Mouse (Mus musculus) liver, embryonic 14.5 days (tissue): ENCODE data around the gene Gm17581. TPM values are rescaled to one million over a fixed set of nuclear protein-coding genes. Genes with fewer than 3 reads are reported as not detected.

Source experiments
- ATAC-seq: fragments of 200-750 bp; cut with Nextera tagmentation; 2 replicates; pipeline ENCODE4 v1.8.0; 2017; ENCODE audit warnings: moderate number of reproducible peaks, mild to moderate bottlenecking, moderate library complexity; ENCODE audit not compliant: insufficient read depth
- DNase-seq, 3 experiments: peaks; one replicate each; pipeline ENCODE4 v3.0.0-alpha.2; 2012 to 2013; ENCODE audit warnings: low read depth in 3 of 3, low spot score in 3 of 3
- H3K27ac ChIP-seq: fragments of 300-500 bp; sonication (generic); 2 replicates; pipeline ENCODE4 v1.5.1; 2014; ENCODE audit warnings: moderate library complexity, mild to moderate bottlenecking, control low read depth, inconsistent platforms
- H3K27me3 ChIP-seq: fragments of 300-500 bp; sonication (generic); 2 replicates; pipeline ENCODE4 v1.6.1; 2014; ENCODE audit warnings: mild to moderate bottlenecking, low read length, moderate library complexity; ENCODE audit not compliant: control insufficient read depth, insufficient read depth
- H3K36me3 ChIP-seq: fragments of 300-500 bp; sonication (generic); replicated peaks from 2 replicates; pipeline ENCODE4 v1.6.1; 2014; ENCODE audit warnings: low read depth; ENCODE audit not compliant: control insufficient read depth, insufficient read depth
- H3K4me1 ChIP-seq, 2 experiments: fragments of 200-500 bp in 1 of 2; fragments of 300-500 bp in 1 of 2; sonication (generic) in 1 of 2; replicated peaks; 2 replicates each; pipeline ENCODE4 v1.6.1; 2012 to 2014; ENCODE audit warnings: antibody characterized with exemption in 1 of 2, inconsistent platforms in 1 of 2, low read length in 1 of 2; ENCODE audit not compliant: control insufficient read depth in 2 of 2, insufficient read depth in 2 of 2
- H3K4me2 ChIP-seq: fragments of 300-500 bp; sonication (generic); 2 replicates; pipeline ENCODE4 v1.6.1; 2014; ENCODE audit warnings: low read depth, mild to moderate bottlenecking, control low read depth, moderate library complexity
- H3K4me3 ChIP-seq, 2 experiments: fragments of 200-500 bp in 1 of 2; fragments of 300-500 bp in 1 of 2; sonication (generic) in 1 of 2; 2 replicates each; pipeline ENCODE4 v1.5.1; 2012 to 2014; ENCODE audit warnings: low read depth in 2 of 2, low read length in 2 of 2, mild to moderate bottlenecking in 2 of 2, control low read depth in 1 of 2, inconsistent platforms in 1 of 2, moderate library complexity in 1 of 2; ENCODE audit not compliant: insufficient read depth in 1 of 2
- H3K9ac ChIP-seq: fragments of 300-500 bp; sonication (generic); replicated peaks from 2 replicates; pipeline ENCODE4 v1.6.1; 2014; ENCODE audit warnings: mild to moderate bottlenecking, control low read depth, moderate library complexity
- H3K9me3 ChIP-seq: fragments of 300-500 bp; sonication (generic); 2 replicates; pipeline ENCODE4 v1.6.1; 2016; ENCODE audit warnings: low read length, mixed read lengths; ENCODE audit not compliant: control insufficient read depth
- CTCF ChIP-seq: IDR thresholded peaks from 2 replicates; pipeline ENCODE4 v1.5.1; 2016; ENCODE audit warnings: antibody characterized with exemption, low read depth, control low read depth
- EP300 ChIP-seq: IDR thresholded peaks from 2 replicates; pipeline ENCODE4 v1.6.1; 2016; ENCODE audit warnings: antibody characterized with exemption, low read depth
- WGBS: fragments of 180-500 bp; shearing (Covaris S2); extraction: QIAGEN DNeasy Blood & Tissue Kit; methylation state at CpG from one replicate; pipeline ENCODE4 v1.1.7; 2014; ENCODE audit not compliant: insufficient replicate concordance; 5-methylcytosine and 5-hydroxymethylcytosine counted together
- polyA plus RNA-seq, 2 experiments: library from polyadenylated mRNA; depleted of rRNA in 1 of 2; stranded (reverse) in 1 of 2; unstranded in 1 of 2; fragments of >200 nt; fragmentation: Nextera tagmentation in 1 of 2; extraction: Ambion mirVana in 1 of 2; gene quantifications; 2 replicates each; pipeline versions ENCODE4 v1.2.1 to v1.2.3; 2012 to 2014

Gene Gm17581
- polyA plus RNA-seq, 2 experiments = not detected

DNA sequence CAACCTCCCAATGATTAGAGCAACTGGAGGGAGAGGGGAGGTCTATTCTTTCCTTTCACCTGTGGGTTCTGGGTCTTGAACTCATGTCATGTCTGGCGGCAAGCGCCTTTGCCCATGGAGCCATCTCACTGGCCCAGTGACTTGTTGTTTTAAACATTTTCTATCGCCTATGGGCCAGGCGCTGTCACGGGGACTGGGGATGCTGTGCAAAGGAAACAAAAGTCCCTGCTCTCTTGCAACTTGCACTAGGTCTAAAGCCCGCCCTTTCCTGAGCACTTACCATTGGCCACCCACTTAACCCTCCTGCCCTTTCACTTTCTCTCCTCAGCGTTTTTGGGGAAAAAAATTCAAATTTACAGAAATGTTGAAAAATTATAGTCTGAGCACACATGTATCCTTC, 38.8 kb downstream of the Gm17581 start:
- TF ChIP-seq EP300 = no peak
- no peak for TF ChIP-seq CTCF
- Histone ChIP-seq H3K4me1 (no peaks in the 10 kb centered on the region), H3K9ac (no peak overlapping the region), H3K4me2 (no peak overlapping the region), H3K27me3 (no peaks in the 10 kb centered on the region), H3K27ac (no peak overlapping the region), H3K9me3 (no peaks in the 10 kb centered on the region), H3K36me3 (no peaks in the 10 kb centered on the region), H3K4me3 (no peak overlapping the region)
- ATAC-seq (no peak), DNase-seq (no peak)
- WGBS = 54% methylated on average over 7 of the region's 7 CpGs

- no peaks in the 10 kb centered on the region for H3K9me3 ChIP-seq
- H3K27me3 ChIP-seq = no peaks in the 10 kb centered on the region
- no peak for TF ChIP-seq EP300
- peak; percentile 97 for TF ChIP-seq CTCF
- no peak for ATAC-seq
- no peak overlapping the region for H3K27ac ChIP-seq
- H3K4me2 ChIP-seq = no peak overlapping the region
- 10% methylated on average over 7 of the region's 7 CpGs for WGBS
- no peak overlapping the region for H3K4me3 ChIP-seq
- peak; percentile 68 to 71 (median 70) for DNase-seq
- peaks cover 0 to 3% of the 10 kb centered on the region in 2 experiments; a peak in 3 of 4 replicates for H3K4me1 ChIP-seq
- H3K36me3 ChIP-seq = no peaks in the 10 kb centered on the region
- no peak overlapping the region for H3K9ac ChIP-seq
Observed at GRCm38 (mm10) chr2:155696091-155696558, 39.5 kb downstream of the Gm17581 start.

DNA sequence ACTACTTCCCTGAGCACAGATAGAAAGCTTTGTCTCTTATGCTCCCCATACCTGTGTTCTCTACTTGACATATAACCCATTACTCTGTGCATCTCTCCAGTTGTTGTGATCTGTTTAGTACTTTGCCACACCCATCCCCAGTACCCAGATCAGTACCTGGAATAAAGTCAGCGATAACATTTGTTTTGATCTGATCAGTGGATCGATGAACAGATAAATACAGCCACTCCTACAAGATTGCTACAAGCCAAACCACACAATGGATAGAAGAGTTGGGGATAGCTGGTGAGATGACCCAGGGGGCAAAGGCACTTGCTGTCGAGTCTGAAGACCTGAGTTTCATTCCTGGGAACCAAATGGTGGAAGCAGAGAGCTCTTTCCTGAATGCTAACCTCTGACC, 40.4 kb downstream of the Gm17581 start:
- Histone ChIP-seq H3K4me3 (no peak overlapping the region), H3K4me1 (peaks cover 5 to 7% of the 10 kb centered on the region in 2 experiments), H3K4me2 (no peak overlapping the region), H3K9me3 (no peaks in the 10 kb centered on the region), H3K27me3 (no peaks in the 10 kb centered on the region), H3K9ac (no peak overlapping the region), H3K36me3 (no peaks in the 10 kb centered on the region), H3K27ac (no peak overlapping the region)
- 62% methylated on average over 3 of the region's 3 CpGs for WGBS
- no peak for TF ChIP-seq EP300
- no peak for TF ChIP-seq CTCF
- DNase-seq (no peak), ATAC-seq (no peak)

GRCm38 (mm10) chr2:155694564-155694963, 41.1 kb downstream of the Gm17581 start:
- Histone ChIP-seq H3K9ac (no peak overlapping the region), H3K9me3 (no peaks in the 10 kb centered on the region), H3K4me1 (peaks cover 7 to 8% of the 10 kb centered on the region in 2 experiments), H3K4me2 (no peak overlapping the region), H3K27ac (no peak overlapping the region), H3K4me3 (no peak overlapping the region), H3K36me3 (no peaks in the 10 kb centered on the region), H3K27me3 (no peaks in the 10 kb centered on the region)
- TF ChIP-seq CTCF (no peak), EP300 (no peak)
- DNase-seq (no peak), ATAC-seq (no peak)
- 47% methylated on average over 2 of the region's 2 CpGs for WGBS

GRCm38 (mm10) chr2:155693136-155693535, 42.5 kb downstream of the Gm17581 start:
- Histone ChIP-seq H3K9ac (no peak overlapping the region), H3K4me2 (no peak overlapping the region), H3K36me3 (no peaks in the 10 kb centered on the region), H3K4me1 (peaks cover 7 to 8% of the 10 kb centered on the region in 2 experiments), H3K27me3 (no peaks in the 10 kb centered on the region), H3K9me3 (no peaks in the 10 kb centered on the region), H3K27ac (no peak overlapping the region), H3K4me3 (no peak overlapping the region)
- ATAC-seq (no peak), DNase-seq (no peak)
- WGBS = 67% methylated on average over 4 of the region's 4 CpGs
- TF ChIP-seq EP300 (no peak), CTCF (no peak)
